Mouse (Mus musculus) lung, postnatal 0 days (tissue): ENCODE data around the gene Ube2e3.

Experiments used
- CTCF ChIP-seq: IDR thresholded peaks from 2 replicates; pipeline ENCODE4 v1.5.1; 2016; ENCODE audit warnings: antibody characterized with exemption, mild to moderate bottlenecking
- EP300 ChIP-seq: IDR thresholded peaks from 2 replicates; pipeline ENCODE4 v1.6.1; 2016; ENCODE audit warnings: antibody characterized with exemption, mild to moderate bottlenecking, control low read depth

DNA sequence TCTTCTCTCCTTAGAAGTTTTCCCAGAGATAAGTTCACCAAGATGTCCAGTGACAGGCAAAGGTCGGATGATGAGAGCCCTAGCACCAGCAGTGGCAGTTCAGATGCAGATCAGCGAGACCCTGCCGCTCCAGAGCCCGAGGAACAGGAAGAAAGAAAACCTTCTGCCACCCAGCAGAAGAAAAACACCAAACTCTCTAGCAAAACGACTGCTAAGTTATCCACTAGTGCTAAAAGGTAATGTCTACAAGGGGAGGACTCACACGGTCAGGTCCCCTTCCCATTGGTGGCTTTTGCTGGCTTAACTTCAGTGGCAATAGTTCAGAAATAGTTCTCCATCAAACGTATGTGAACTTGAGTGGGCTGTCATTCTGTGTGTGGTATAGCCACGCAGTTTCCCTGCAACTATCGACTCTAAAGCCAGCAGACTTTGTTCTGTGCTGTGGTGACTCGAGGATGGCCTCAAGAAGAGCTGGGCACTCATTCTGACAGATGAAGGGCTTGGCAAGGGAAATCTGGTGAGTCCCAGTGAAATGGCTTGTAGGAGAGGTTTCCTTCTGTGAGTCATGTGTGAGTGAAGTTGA, 2.6 kb downstream of the Ube2e3 start:
- TF ChIP-seq CTCF = no peak
- TF ChIP-seq EP300 = no peak
